Mouse (Mus musculus) lung, embryonic 16.5 days (tissue): ENCODE data around the gene C1qa. TPM values are rescaled to one million over a fixed set of nuclear protein-coding genes. Genes with fewer than 3 reads are reported as not detected.

Experiments used
- ATAC-seq: fragments of 200-750 bp; cut with Nextera tagmentation; 2 replicates; pipeline ENCODE4 v1.8.0; 2017; ENCODE audit warnings: low read depth, mild to moderate bottlenecking, moderate library complexity
- H3K27ac ChIP-seq: fragments of 300-500 bp; sonication (generic); 2 replicates; pipeline ENCODE4 v1.5.1; 2014; ENCODE audit warnings: mild to moderate bottlenecking, control low read depth, low read length
- H3K27me3 ChIP-seq: fragments of 300-500 bp; sonication (generic); 2 replicates; pipeline ENCODE4 v1.6.1; 2014; ENCODE audit warnings: low read depth, low read length, mixed read lengths; ENCODE audit not compliant: control insufficient read depth, insufficient read depth
- H3K36me3 ChIP-seq: fragments of 300-500 bp; sonication (generic); 2 replicates; pipeline ENCODE4 v1.6.1; 2014; ENCODE audit warnings: low read length; ENCODE audit not compliant: control insufficient read depth, insufficient read depth
- H3K4me1 ChIP-seq: fragments of 300-500 bp; sonication (generic); replicated peaks from 2 replicates; pipeline ENCODE4 v1.6.1; 2014; ENCODE audit warnings: low read length, mixed read lengths; ENCODE audit not compliant: control insufficient read depth, insufficient read depth
- H3K4me2 ChIP-seq: fragments of 300-500 bp; sonication (generic); 2 replicates; pipeline ENCODE4 v1.6.1; 2014; ENCODE audit warnings: low read depth, low read length, control low read depth
- H3K4me3 ChIP-seq: fragments of 300-500 bp; sonication (generic); 2 replicates; pipeline ENCODE4 v1.5.1; 2014; ENCODE audit warnings: mild to moderate bottlenecking, low read length, control low read depth
- H3K9ac ChIP-seq: fragments of 300-500 bp; sonication (generic); 2 replicates; pipeline ENCODE4 v1.6.1; 2014; ENCODE audit warnings: low read length, control low read depth
- H3K9me3 ChIP-seq: fragments of 300-500 bp; sonication (generic); 2 replicates; pipeline ENCODE4 v1.6.1; 2016; ENCODE audit warnings: low read length; ENCODE audit not compliant: control insufficient read depth
- WGBS: fragments of 180-500 bp; shearing (Covaris S2); extraction: QIAGEN DNeasy Blood & Tissue Kit; methylation state at CpG from one replicate; pipeline ENCODE4 v1.1.7; 2014; 5-methylcytosine and 5-hydroxymethylcytosine counted together
- polyA plus RNA-seq: library from polyadenylated mRNA; unstranded; fragments of >200 nt; fragmentation: Nextera tagmentation; extraction: Ambion mirVana; gene quantifications from 2 replicates; pipeline ENCODE4 v1.2.1, GENCODE M21; 2015

C1qa gene
- polyA plus RNA-seq, 1 experiment from 2014 or later: 32.6 TPM

DNA sequence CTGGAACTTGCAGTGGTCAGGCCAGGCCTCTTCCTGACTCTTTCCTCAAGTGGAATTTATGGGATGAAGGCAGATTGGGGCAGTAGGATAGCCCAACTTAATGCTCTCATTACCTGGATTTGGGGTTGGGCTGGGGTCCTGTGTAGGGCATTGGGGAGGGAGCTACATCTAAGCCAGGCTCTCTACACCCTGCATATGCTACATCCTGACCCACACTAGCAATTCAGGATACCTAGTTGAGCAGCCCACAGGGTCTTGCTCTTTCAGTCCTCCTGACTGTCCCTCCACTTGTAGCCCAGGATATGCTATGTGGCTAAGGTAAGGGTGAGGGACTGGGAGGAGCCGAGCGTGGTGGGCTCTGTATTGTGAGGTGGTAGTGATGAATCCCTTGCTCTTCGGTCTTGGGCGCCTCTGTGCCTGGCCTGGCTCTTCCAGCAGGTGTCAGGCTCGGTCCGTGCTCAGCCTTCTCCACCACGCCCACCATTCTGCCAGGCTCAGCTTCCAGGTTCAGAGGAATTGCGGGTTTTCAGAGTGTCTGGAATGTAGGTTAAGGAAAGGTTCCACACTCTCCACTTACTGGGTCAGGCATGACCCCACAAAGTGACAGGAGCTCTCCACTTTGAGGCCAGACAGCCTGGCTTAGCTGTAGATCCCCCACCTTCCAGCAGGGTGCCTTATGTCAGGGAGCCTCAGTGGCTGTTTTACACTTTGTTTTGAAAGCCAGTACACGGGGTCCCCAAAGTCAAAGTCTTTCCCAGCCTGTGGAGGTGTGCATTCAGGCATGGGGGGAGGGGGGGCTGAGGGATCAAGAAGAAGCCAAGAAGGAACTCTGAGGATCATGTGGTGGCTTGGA is 4.7 kb downstream of the C1qa start:
- no peak for ATAC-seq
- Histone ChIP-seq H3K36me3 (no peaks in the 10 kb centered on the region), H3K27ac (no peak overlapping the region), H3K27me3 (peaks cover 13% of the 10 kb centered on the region), H3K4me2 (no peak overlapping the region), H3K9ac (no peak overlapping the region), H3K4me3 (no peak overlapping the region), H3K4me1 (no peaks in the 10 kb centered on the region), H3K9me3 (no peaks in the 10 kb centered on the region)
- WGBS: 5% methylated on average over 9 of the region's 9 CpGs

GRCm38 (mm10) chr4:136892811-136893210 is 5.8 kb downstream of the C1qa start, which contains the start of gene C1qc:
C1qc (minus strand) TSS chr4:136893065.
- ATAC-seq: no peak
- H3K27ac ChIP-seq: no peak within 1 kb of the TSS
- H3K9ac ChIP-seq: no peak within 1 kb of the TSS
- no peaks in the 10 kb centered on the region for H3K9me3 ChIP-seq
- no peaks in the 10 kb centered on the region for H3K36me3 ChIP-seq
- no peak within 1 kb of the TSS for H3K4me2 ChIP-seq
- H3K27me3 ChIP-seq: peaks cover 13% of the 10 kb centered on the region
- H3K4me1 ChIP-seq: no peaks in the 10 kb centered on the region
- H3K4me3 ChIP-seq: no peak within 1 kb of the TSS
- WGBS: 52% methylated on average over 5 of the region's 5 CpGs

DNA sequence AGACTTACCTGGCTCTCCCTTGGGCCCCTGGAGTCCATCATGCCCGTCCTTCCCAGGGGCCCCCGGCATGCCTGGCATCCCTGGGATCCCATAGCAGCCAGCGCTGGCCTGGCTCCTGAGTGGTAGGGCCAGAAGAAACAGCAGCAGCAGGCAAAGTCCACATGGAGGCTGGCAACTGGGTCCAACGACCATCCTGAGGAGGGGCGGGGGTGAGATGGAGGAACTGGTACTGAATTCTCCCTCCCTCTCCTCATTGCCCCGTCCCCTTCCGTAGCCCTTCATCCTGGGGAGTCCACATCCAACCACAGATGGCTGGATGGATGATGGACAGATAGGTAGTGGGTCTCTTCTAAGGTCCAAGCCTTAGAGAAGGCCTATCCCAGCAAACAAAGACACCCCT is 6.2 kb downstream of the C1qa start:
- Histone ChIP-seq H3K4me3 (no peak overlapping the region), H3K4me2 (no peak overlapping the region), H3K36me3 (no peaks in the 10 kb centered on the region), H3K4me1 (no peaks in the 10 kb centered on the region), H3K9ac (no peak overlapping the region), H3K9me3 (no peaks in the 10 kb centered on the region), H3K27ac (no peak overlapping the region), H3K27me3 (peaks cover 13% of the 10 kb centered on the region)
- ATAC-seq: no peak
- WGBS: 55% methylated on average over 7 of the region's 7 CpGs

- H3K4me1 ChIP-seq: no peaks in the 10 kb centered on the region
- 79% methylated on average over 4 of the region's 4 CpGs for WGBS
- no peaks in the 10 kb centered on the region for H3K9me3 ChIP-seq
- no peak overlapping the region for H3K4me2 ChIP-seq
- H3K9ac ChIP-seq: no peak overlapping the region
- no peak overlapping the region for H3K27ac ChIP-seq
- H3K36me3 ChIP-seq: no peaks in the 10 kb centered on the region
- H3K4me3 ChIP-seq: no peak overlapping the region
- no peak for ATAC-seq
- H3K27me3 ChIP-seq: peaks cover 8% of the 10 kb centered on the region
These were observed 7.5 kb downstream of the C1qa start for GRCm38 (mm10) chr4:136891115-136891514.

DNA sequence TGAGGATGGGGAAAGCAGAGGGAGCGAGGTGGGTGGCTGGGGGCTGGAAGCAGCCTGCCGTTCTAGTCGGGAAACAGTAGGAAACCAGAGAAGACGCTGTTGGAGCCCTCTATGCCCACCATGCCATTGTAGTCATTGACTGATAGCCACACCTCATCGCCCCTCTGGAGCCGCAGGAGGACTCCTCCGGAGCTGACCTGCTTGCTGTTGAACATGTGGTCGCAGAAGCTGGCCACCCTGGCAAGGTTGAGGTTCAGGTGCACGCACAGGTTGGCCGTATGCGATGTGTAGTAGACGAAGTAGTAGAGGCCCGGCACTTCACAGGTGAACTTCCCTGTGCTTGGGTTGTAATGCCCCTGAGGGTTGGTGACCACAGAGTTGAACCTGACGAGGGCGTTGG is 8.6 kb downstream of the C1qa start:
- no peak overlapping the region for H3K4me3 ChIP-seq
- H3K36me3 ChIP-seq: no peaks in the 10 kb centered on the region
- no peak for ATAC-seq
- no peaks in the 10 kb centered on the region for H3K4me1 ChIP-seq
- no peaks in the 10 kb centered on the region for H3K9me3 ChIP-seq
- 81% methylated on average over 15 of the region's 15 CpGs for WGBS
- H3K27me3 ChIP-seq: peaks cover 3% of the 10 kb centered on the region; the same call in 1 of the 2 replicates
- no peak overlapping the region for H3K4me2 ChIP-seq
- no peak overlapping the region for H3K9ac ChIP-seq
- H3K27ac ChIP-seq: no peak overlapping the region

- Histone ChIP-seq H3K9me3 (no peaks in the 10 kb centered on the region), H3K27ac (no peak overlapping the region), H3K36me3 (no peaks in the 10 kb centered on the region), H3K9ac (no peak overlapping the region), H3K4me1 (no peaks in the 10 kb centered on the region), H3K27me3 (no peaks in the 10 kb centered on the region), H3K4me2 (no peak overlapping the region), H3K4me3 (no peak overlapping the region)
- WGBS: 60% methylated on average over 5 of the region's 5 CpGs
- no peak for ATAC-seq
These were observed 10.9 kb downstream of the C1qa start for GRCm38 (mm10) chr4:136887714-136888113.

- ATAC-seq: no peak
- H3K27ac ChIP-seq: no peak within 1 kb of the TSS
- no peak within 1 kb of the TSS for H3K4me2 ChIP-seq
- H3K9me3 ChIP-seq: no peaks in the 10 kb centered on the region
- no peaks in the 10 kb centered on the region for H3K27me3 ChIP-seq
- H3K9ac ChIP-seq: no peak within 1 kb of the TSS
- WGBS: 57% methylated on average over 7 of the region's 7 CpGs
- H3K36me3 ChIP-seq: no peaks in the 10 kb centered on the region
- H3K4me1 ChIP-seq: no peaks in the 10 kb centered on the region
- no peak within 1 kb of the TSS for H3K4me3 ChIP-seq
These were observed 12.5 kb downstream of the C1qa start, which contains the start of gene C1qb for GRCm38 (mm10) chr4:136886101-136886500. C1qb (minus strand) TSS chr4:136886187.

GRCm38 (mm10) chr4:136878601-136879000 is 20.0 kb downstream of the C1qa start:
- Histone ChIP-seq H3K4me2 (no peak overlapping the region), H3K36me3 (no peaks in the 10 kb centered on the region), H3K27ac (no peak overlapping the region), H3K9ac (no peak overlapping the region), H3K4me3 (no peak overlapping the region), H3K27me3 (no peaks in the 10 kb centered on the region), H3K4me1 (no peaks in the 10 kb centered on the region), H3K9me3 (no peaks in the 10 kb centered on the region)
- ATAC-seq: no peak
- 18% methylated on average over 5 of the region's 5 CpGs for WGBS

DNA sequence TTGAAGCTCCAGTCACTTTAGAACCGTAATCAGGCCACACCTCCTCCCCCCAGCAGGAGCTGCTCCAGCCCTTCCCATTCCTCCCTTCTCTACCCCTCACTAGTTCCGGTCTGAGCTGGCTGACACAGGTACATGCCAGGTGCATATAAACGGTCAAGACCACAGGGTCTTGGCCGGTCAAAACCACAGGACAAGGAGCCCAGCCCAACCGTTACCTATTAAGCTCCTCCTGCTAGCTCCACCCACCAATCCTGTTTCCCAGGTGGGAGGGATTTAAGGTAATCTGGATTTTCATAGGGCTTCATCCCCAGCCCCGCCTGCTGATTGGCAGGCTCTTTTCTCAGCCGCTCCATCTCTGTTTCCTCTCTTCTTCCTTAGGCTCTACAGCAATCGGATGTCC is 20.4 kb downstream of the C1qa start:
- no peaks in the 10 kb centered on the region for H3K27me3 ChIP-seq
- no peak overlapping the region for H3K27ac ChIP-seq
- no peaks in the 10 kb centered on the region for H3K4me1 ChIP-seq
- H3K4me3 ChIP-seq: no peak overlapping the region
- no peaks in the 10 kb centered on the region for H3K9me3 ChIP-seq
- no peak overlapping the region for H3K9ac ChIP-seq
- WGBS: 38% methylated on average over 8 of the region's 8 CpGs
- H3K4me2 ChIP-seq: no peak overlapping the region
- ATAC-seq: no peak
- H3K36me3 ChIP-seq: no peaks in the 10 kb centered on the region
